Mouse (Mus musculus) thymus, adult 2 months (tissue): ENCODE measurements at regions not wholly inside any gene's neighbourhood (a gene's known extent, or its start where the extent isn't known, plus 50 kb on each side); places are given as distances from the start of the nearest gene placed in this dataset.

ENCODE experiments used
- DNase-seq: peaks from one replicate; pipeline ENCODE4 v3.0.0; 2021
- H3K27ac ChIP-seq: fragments of 200-500 bp; 2 replicates; pipeline ENCODE4 v1.5.1; 2012; ENCODE audit warnings: low read length, control low read depth; ENCODE audit not compliant: control insufficient read depth, insufficient read depth
- H3K27me3 ChIP-seq: fragments of 200-500 bp; 2 replicates; pipeline ENCODE4 v1.6.1; 2012; ENCODE audit warnings: mild to moderate bottlenecking, low read length, moderate library complexity, mixed read lengths; ENCODE audit not compliant: control insufficient read depth, insufficient read depth
- H3K36me3 ChIP-seq: fragments of 200-500 bp; 2 replicates; pipeline ENCODE4 v1.6.1; 2012; ENCODE audit warnings: mild to moderate bottlenecking, low read length, moderate library complexity; ENCODE audit not compliant: control insufficient read depth, insufficient read depth
- H3K4me1 ChIP-seq: fragments of 200-500 bp; replicated peaks from 2 replicates; pipeline ENCODE4 v1.6.1; 2012; ENCODE audit warnings: low read length; ENCODE audit not compliant: control insufficient read depth, insufficient read depth
- H3K4me3 ChIP-seq: fragments of 200-500 bp; 2 replicates; pipeline ENCODE4 v1.5.1; 2012; ENCODE audit warnings: mild to moderate bottlenecking, low read length, control low read depth, moderate library complexity; ENCODE audit not compliant: control insufficient read depth, insufficient read depth
- CTCF ChIP-seq: fragments of 200-500 bp; IDR thresholded peaks from 2 replicates; pipeline ENCODE4 v1.5.1; 2012; ENCODE audit warnings: mild to moderate bottlenecking, control low read depth, low read length, moderate library complexity, borderline replicate concordance; ENCODE audit not compliant: control insufficient read depth, poor library complexity, insufficient read depth; ENCODE audit errors: extremely low read depth
- POLR2A ChIP-seq: fragments of 200-500 bp; IDR thresholded peaks from 2 replicates; pipeline ENCODE4 v1.6.1; 2012; ENCODE audit warnings: mild to moderate bottlenecking, low read length, control low read depth, moderate library complexity; ENCODE audit not compliant: control insufficient read depth, poor library complexity, insufficient read depth; ENCODE audit errors: extremely low read depth
- WGBS: fragments of 180-500 bp; shearing (Covaris S2); methylation state at CpG from one replicate; pipeline ENCODE4 v1.1.7; 2018; 5-methylcytosine and 5-hydroxymethylcytosine counted together

GRCm38 (mm10) chr1:121074569-121074968, 257.8 kb downstream of the Insig2 start:
- Histone ChIP-seq H3K4me1 (no peaks in the 10 kb centered on the region), H3K27ac (no peak overlapping the region), H3K4me3 (no peak overlapping the region), H3K36me3 (no peaks in the 10 kb centered on the region), H3K27me3 (no peaks in the 10 kb centered on the region)
- TF ChIP-seq CTCF (no peak), POLR2A (no peak)
- 100% methylated on average over 1 of the region's 1 CpGs for WGBS
- no peak for DNase-seq

- TF ChIP-seq POLR2A: no peak
- no peak for TF ChIP-seq CTCF
- 58% methylated on average over 5 of the region's 5 CpGs for WGBS
- Histone ChIP-seq H3K36me3 (no peaks in the 10 kb centered on the region), H3K27ac (no peak overlapping the region), H3K4me3 (no peak overlapping the region), H3K4me1 (no peaks in the 10 kb centered on the region), H3K27me3 (no peaks in the 10 kb centered on the region)
- no peak for DNase-seq
Observed at GRCm38 (mm10) chr1:121082839-121083238, 249.6 kb downstream of the Insig2 start.

GRCm38 (mm10) chr1:121085101-121085727, 247.2 kb downstream of the Insig2 start:
- Histone ChIP-seq H3K36me3 (no peaks in the 10 kb centered on the region), H3K27ac (no peak overlapping the region), H3K27me3 (no peaks in the 10 kb centered on the region), H3K4me3 (no peak overlapping the region), H3K4me1 (no peaks in the 10 kb centered on the region)
- no peak for DNase-seq
- 74% methylated on average over 2 of the region's 2 CpGs for WGBS
- TF ChIP-seq CTCF (no peak), POLR2A (no peak)

- no peak for TF ChIP-seq POLR2A
- no peak for TF ChIP-seq CTCF
- no peak for DNase-seq
- 64% methylated on average over 7 of the region's 7 CpGs for WGBS
Observed at GRCm38 (mm10) chr1:121087124-121087887, 245.1 kb downstream of the Insig2 start.

DNA sequence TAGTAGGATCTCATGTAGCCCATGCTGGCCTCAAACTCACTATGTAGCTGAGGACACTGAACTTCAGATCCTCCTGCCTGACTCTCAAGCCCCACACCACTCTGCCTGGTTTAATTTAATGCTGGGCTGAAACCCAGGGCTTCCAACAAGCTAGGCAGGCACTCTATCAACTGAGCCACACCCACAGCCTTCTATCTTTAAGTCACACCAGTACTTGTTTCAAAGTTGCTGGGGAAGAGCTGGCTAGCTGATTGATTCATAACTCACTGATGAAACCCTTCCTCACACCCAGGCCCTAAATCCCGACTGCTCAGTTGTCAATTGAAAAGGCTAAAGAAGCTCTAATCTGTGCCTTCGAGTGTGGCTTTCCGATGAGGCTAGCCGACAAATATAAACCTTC, 241.8 kb downstream of the Insig2 start:
- H3K36me3 ChIP-seq: no peaks in the 10 kb centered on the region
- H3K4me1 ChIP-seq: no peaks in the 10 kb centered on the region
- H3K4me3 ChIP-seq: no peak overlapping the region
- no peak for TF ChIP-seq CTCF
- no peak for TF ChIP-seq POLR2A
- no peak overlapping the region for H3K27ac ChIP-seq
- 93% methylated on average over 4 of the region's 4 CpGs for WGBS
- DNase-seq: no peak
- no peaks in the 10 kb centered on the region for H3K27me3 ChIP-seq

More at GRCm38 (mm10) chr1:121087124-121087887, 245.1 kb downstream of the Insig2 start:
- H3K4me1 ChIP-seq: no peaks in the 10 kb centered on the region
- H3K27me3 ChIP-seq: no peaks in the 10 kb centered on the region
- no peak overlapping the region for H3K27ac ChIP-seq
- no peaks in the 10 kb centered on the region for H3K36me3 ChIP-seq
- no peak overlapping the region for H3K4me3 ChIP-seq

DNA sequence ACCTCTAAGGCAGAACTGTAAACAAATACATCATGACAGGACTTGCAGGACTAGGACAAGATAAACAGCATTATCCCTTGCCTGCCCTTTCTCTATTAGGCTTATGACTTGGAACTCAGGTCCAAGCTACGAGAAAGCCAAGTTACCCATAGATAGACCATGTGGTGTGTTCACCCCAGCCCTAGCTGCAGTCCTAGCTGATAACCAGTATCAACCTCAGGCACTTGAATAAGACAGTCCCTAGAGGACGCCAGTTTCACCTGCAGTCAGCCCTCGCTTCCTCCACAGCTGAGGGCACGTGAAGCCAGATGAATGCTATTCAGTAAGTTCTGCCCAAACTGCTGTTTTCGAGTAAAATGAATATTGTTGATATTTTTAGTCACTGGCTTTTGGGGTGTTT, 239.5 kb downstream of the Insig2 start:
- no peak for DNase-seq
- no peaks in the 10 kb centered on the region for H3K27me3 ChIP-seq
- no peak for TF ChIP-seq CTCF
- TF ChIP-seq POLR2A: no peak
- H3K4me3 ChIP-seq: no peak overlapping the region
- H3K4me1 ChIP-seq: no peaks in the 10 kb centered on the region
- WGBS: 79% methylated on average over 5 of the region's 5 CpGs
- no peak overlapping the region for H3K27ac ChIP-seq
- no peaks in the 10 kb centered on the region for H3K36me3 ChIP-seq
